Mouse (Mus musculus) MEL (cell line): ENCODE data around the gene Ctnnbip1. TPM values are rescaled to one million over a fixed set of nuclear protein-coding genes. Genes with fewer than 3 reads are reported as not detected.

Source experiments
- DNase-seq: peaks from one replicate; pipeline ENCODE4 v3.0.0; 2011; ENCODE audit warnings: low read depth, low spot score
- H3K27ac ChIP-seq: 2 replicates; pipeline ENCODE4 v1.5.1; 2012; ENCODE audit warnings: low read depth, mild to moderate bottlenecking, control low read depth, low read length, moderate library complexity; ENCODE audit not compliant: control insufficient read depth
- H3K27me3 ChIP-seq, 2 experiments: fragments of 150-350 bp in 1 of 2; sonication (generic) in 1 of 2; 2 replicates each; pipeline ENCODE4 v1.6.1; 2012; ENCODE audit warnings: low read length in 2 of 2, mild to moderate bottlenecking in 2 of 2, improper control_type of control experiment in 1 of 2, moderate library complexity in 1 of 2; ENCODE audit not compliant: insufficient read depth in 2 of 2, control insufficient read depth in 1 of 2
- H3K36me3 ChIP-seq, 2 experiments: 2 replicates each; pipeline ENCODE4 v1.6.1; 2012 to 2014; ENCODE audit warnings: low read length in 2 of 2, improper control_type of control experiment in 1 of 2, inconsistent platforms in 1 of 2, mild to moderate bottlenecking in 1 of 2; ENCODE audit not compliant: insufficient read depth in 2 of 2, control insufficient read depth in 1 of 2
- H3K4me1 ChIP-seq, 2 experiments: fragments of 150-350 bp in 1 of 2; sonication (generic) in 1 of 2; 2 replicates each; pipeline ENCODE4 v1.6.1; 2012; ENCODE audit warnings: low read length in 2 of 2, improper control_type of control experiment in 1 of 2, mild to moderate bottlenecking in 1 of 2; ENCODE audit not compliant: insufficient read depth in 2 of 2, control insufficient read depth in 1 of 2
- H3K4me3 ChIP-seq, 2 experiments: fragments of 150-350 bp in 1 of 2; sonication (generic) in 1 of 2; 2 replicates each; pipeline ENCODE4 v1.5.1; 2012; ENCODE audit warnings: low read depth in 2 of 2, low read length in 2 of 2, mild to moderate bottlenecking in 2 of 2, moderate library complexity in 2 of 2, control low read depth in 1 of 2, improper control_type of control experiment in 1 of 2; ENCODE audit not compliant: control insufficient read depth in 1 of 2, insufficient read depth in 1 of 2
- H3K79me2 ChIP-seq: 2 replicates; pipeline ENCODE4 v1.6.1; 2012; ENCODE audit warnings: mild to moderate bottlenecking, low read length, moderate library complexity; ENCODE audit not compliant: control insufficient read depth, poor library complexity, insufficient read depth
- H3K9ac ChIP-seq: 2 replicates; pipeline ENCODE4 v1.6.1; 2012; ENCODE audit warnings: low read depth, mild to moderate bottlenecking, control low read depth, low read length, moderate library complexity; ENCODE audit not compliant: control insufficient read depth, poor library complexity, severe bottlenecking
- H3K9me3 ChIP-seq: fragments of 150-350 bp; sonication (generic); replicated peaks from 2 replicates; pipeline ENCODE4 v1.6.1; 2012; ENCODE audit warnings: mild to moderate bottlenecking, low read length, improper control_type of control experiment, moderate library complexity; ENCODE audit not compliant: insufficient read depth
- CHD1 ChIP-seq: IDR thresholded peaks from 2 replicates; pipeline ENCODE4 v1.6.1; 2012; ENCODE audit warnings: low read depth, mild to moderate bottlenecking, inconsistent platforms, low read length, improper control_type of control experiment
- CTCF ChIP-seq, 3 experiments: IDR thresholded peaks in 2 of 3; conservative IDR thresholded peaks in 1 of 3; 2 replicates each; pipeline ENCODE4 v1.5.1; 2011 to 2012; ENCODE audit warnings: low read length in 3 of 3, low read depth in 2 of 3, mild to moderate bottlenecking in 2 of 3, improper control_type of control experiment in 1 of 3, inconsistent platforms in 1 of 3, mixed read lengths in 1 of 3, moderate library complexity in 1 of 3; ENCODE audit not compliant: control insufficient read depth in 1 of 3, insufficient read depth in 1 of 3, poor library complexity in 1 of 3, severe bottlenecking in 1 of 3
- E2F4 ChIP-seq: IDR thresholded peaks from 2 replicates; pipeline ENCODE4 v1.6.1; 2011; ENCODE audit warnings: low read depth, low read length, improper control_type of control experiment, borderline replicate concordance
- ELF1 ChIP-seq: IDR thresholded peaks from 2 replicates; pipeline ENCODE4 v1.6.1; 2014; ENCODE audit warnings: low read depth, mild to moderate bottlenecking, inconsistent platforms, low read length, improper control_type of control experiment, moderate library complexity
- ETS1 ChIP-seq: IDR thresholded peaks from 2 replicates; pipeline ENCODE4 v1.6.1; 2012; ENCODE audit warnings: low read depth, mild to moderate bottlenecking, inconsistent platforms, low read length, improper control_type of control experiment, moderate library complexity
- JUND ChIP-seq: IDR thresholded peaks from 2 replicates; pipeline ENCODE4 v1.6.1; 2011; ENCODE audit warnings: low read depth, mild to moderate bottlenecking, improper control_type of control experiment, low read length
- KAT2A ChIP-seq: conservative IDR thresholded peaks from 2 replicates; pipeline ENCODE4 v1.6.1; 2012; ENCODE audit warnings: low read depth, low read length, improper control_type of control experiment, inconsistent platforms
- MAX ChIP-seq: IDR thresholded peaks from 2 replicates; pipeline ENCODE4 v1.6.1; 2011; ENCODE audit warnings: low read length, improper control_type of control experiment
- MXI1 ChIP-seq: IDR thresholded peaks from 2 replicates; pipeline ENCODE4 v1.6.1; 2011; ENCODE audit warnings: mild to moderate bottlenecking, low read depth, low read length, improper control_type of control experiment
- POLR2A ChIP-seq, 2 experiments: IDR thresholded peaks; 2 replicates each; pipeline ENCODE4 v1.6.1; 2011 to 2012; ENCODE audit warnings: low read length in 2 of 2, mild to moderate bottlenecking in 2 of 2, control low read depth in 1 of 2, improper control_type of control experiment in 1 of 2, low read depth in 1 of 2, moderate library complexity in 1 of 2; ENCODE audit not compliant: control insufficient read depth in 1 of 2, insufficient read depth in 1 of 2, poor library complexity in 1 of 2
- POLR2AphosphoS2 ChIP-seq: IDR thresholded peaks from 2 replicates; pipeline ENCODE4 v1.6.1; 2011; ENCODE audit warnings: low read length, improper control_type of control experiment
- RAD21 ChIP-seq: IDR thresholded peaks from 2 replicates; pipeline ENCODE4 v1.6.1; 2011; ENCODE audit warnings: mild to moderate bottlenecking, low read depth, low read length, improper control_type of control experiment
- RCOR1 ChIP-seq: IDR thresholded peaks from 2 replicates; pipeline ENCODE4 v1.6.1; 2012; ENCODE audit warnings: low read depth, mild to moderate bottlenecking, inconsistent platforms, low read length, improper control_type of control experiment
- SMC3 ChIP-seq: IDR thresholded peaks from 2 replicates; pipeline ENCODE4 v1.6.1; 2011; ENCODE audit warnings: low read depth, low read length, improper control_type of control experiment
- TBP ChIP-seq: IDR thresholded peaks from 2 replicates; pipeline ENCODE4 v1.8.0; 2011; ENCODE audit warnings: low read depth, low read length, improper control_type of control experiment
- UBTF ChIP-seq: IDR thresholded peaks from 2 replicates; pipeline ENCODE4 v1.6.1; 2012; ENCODE audit warnings: low read depth, mild to moderate bottlenecking, inconsistent platforms, low read length, improper control_type of control experiment, moderate library complexity, borderline replicate concordance; ENCODE audit not compliant: insufficient read depth
- USF1 ChIP-seq: IDR thresholded peaks from 2 replicates; pipeline ENCODE4 v1.6.1; 2014; ENCODE audit warnings: low read depth, mild to moderate bottlenecking, inconsistent platforms, low read length, improper control_type of control experiment, moderate library complexity
- USF2 ChIP-seq, 2 experiments: IDR thresholded peaks; 2 replicates each; pipeline ENCODE4 v1.6.1; 2011 to 2012; ENCODE audit warnings: improper control_type of control experiment in 2 of 2, low read length in 2 of 2, borderline replicate concordance in 1 of 2, inconsistent platforms in 1 of 2, low read depth in 1 of 2, mild to moderate bottlenecking in 1 of 2; ENCODE audit not compliant: insufficient read depth in 1 of 2
- ZC3H11A ChIP-seq: IDR thresholded peaks from 2 replicates; pipeline ENCODE4 v1.6.1; 2012; ENCODE audit warnings: low read depth, mild to moderate bottlenecking, inconsistent platforms, low read length, improper control_type of control experiment
- ZKSCAN1 ChIP-seq: IDR thresholded peaks from 2 replicates; pipeline ENCODE4 v1.6.1; 2012; ENCODE audit warnings: low read depth, mild to moderate bottlenecking, inconsistent platforms, low read length, improper control_type of control experiment, moderate library complexity
- polyA plus RNA-seq, 2 experiments: library from polyadenylated mRNA; stranded (reverse) in 1 of 2; unstranded in 1 of 2; fragments of >175 nt in 1 of 2; fragments of >200 nt in 1 of 2; gene quantifications; 2 replicates each; pipeline versions ENCODE4 v1.2.1 to v1.2.4; 2012; ENCODE audit warnings: low replicate concordance in 2 of 2, low read depth in 1 of 2; ENCODE audit not compliant: insufficient read length in 2 of 2, insufficient read depth in 1 of 2, missing spikeins in 1 of 2
- total RNA-seq: library from RNA; depleted of rRNA; stranded (reverse); fragments of 300-350 nt; gene quantifications from 2 replicates; pipeline ENCODE4 v1.2.3, GENCODE M21; 2012

The Ctnnbip1 gene
- total and polyA plus RNA-seq, 3 experiments = 12.7 to 20.2 TPM; not detected in 1

GRCm38 (mm10) chr4:149590200-149590599 is 72.2 kb downstream of the Ctnnbip1 start:
- H3K4me3 ChIP-seq = no peak overlapping the region
- H3K9ac ChIP-seq = no peak overlapping the region
- no peak overlapping the region for H3K27ac ChIP-seq
- no peaks in the 10 kb centered on the region for H3K79me2 ChIP-seq
- DNase-seq = no peak
- H3K36me3 ChIP-seq = no peaks in the 10 kb centered on the region
- no peaks in the 10 kb centered on the region for H3K9me3 ChIP-seq
- H3K4me1 ChIP-seq = no peaks in the 10 kb centered on the region
- TF ChIP-seq MXI1 = no peak
- no peak for TF ChIP-seq POLR2AphosphoS2
- TF ChIP-seq MAX = no peak
- TF ChIP-seq SMC3 = 0 out of 2 replicates have a peak, but pooled peaks have one; percentile 21
- no peak for TF ChIP-seq KAT2A
- TF ChIP-seq ELF1 = no peak
- peak in 2 of 3 experiments; percentile 15 to 33; a peak in 4 of 6 replicates for TF ChIP-seq CTCF (IDR thresholded peaks at IDR 0.05 in 2 of 3, conservative IDR thresholded peaks at IDR 0.05 in 1 of 3; ENCODE audit: control insufficient read depth in 1 of 3, insufficient read depth in 1 of 3, low read depth in 2 of 3, low read length in 3 of 3, poor library complexity in 1 of 3, severe bottlenecking in 1 of 3)
- TF ChIP-seq ZKSCAN1 = no peak
- TF ChIP-seq, all 39 proteins: peak for 2
- peaks cover 0 to 5% of the 10 kb centered on the region in 2 experiments; a peak in 1 of 4 replicates for H3K27me3 ChIP-seq

GRCm38 (mm10) chr4:149591486-149591885 is 73.5 kb downstream of the Ctnnbip1 start:
- peak; percentile 29 for DNase-seq
- Histone ChIP-seq H3K36me3 (no peaks in the 10 kb centered on the region), H3K9ac (no peak overlapping the region), H3K27ac (no peak overlapping the region), H3K79me2 (no peaks in the 10 kb centered on the region), H3K4me1 (no peaks in the 10 kb centered on the region), H3K27me3 (peaks cover 5 to 10% of the 10 kb centered on the region in 2 experiments; a peak in 3 of 4 replicates), H3K4me3 (no peak overlapping the region), H3K9me3 (no peaks in the 10 kb centered on the region)
- peak; percentile 8; the same call in 1 of the 2 replicates for TF ChIP-seq ZC3H11A
- TF ChIP-seq ETS1 = no peak
- no peak for TF ChIP-seq ZKSCAN1
- no peak for TF ChIP-seq RCOR1
- peak; percentile 39 for TF ChIP-seq RAD21
- TF ChIP-seq JUND = no peak
- TF ChIP-seq E2F4 = no peak
- no peak for TF ChIP-seq POLR2A (IDR thresholded peaks at IDR 0.05; ENCODE audit: control insufficient read depth in 1 of 2, insufficient read depth in 1 of 2, low read depth in 1 of 2, low read length in 2 of 2, poor library complexity in 1 of 2)
- no peak for TF ChIP-seq USF2 (IDR thresholded peaks at IDR 0.05; ENCODE audit: borderline replicate concordance in 1 of 2, insufficient read depth in 1 of 2, low read depth in 1 of 2, low read length in 2 of 2)
- peak; percentile 28 to 50 (median 43); a peak in 3 of 6 replicates for TF ChIP-seq CTCF (IDR thresholded peaks at IDR 0.05 in 2 of 3, conservative IDR thresholded peaks at IDR 0.05 in 1 of 3; ENCODE audit: control insufficient read depth in 1 of 3, insufficient read depth in 1 of 3, low read depth in 2 of 3, low read length in 3 of 3, poor library complexity in 1 of 3, severe bottlenecking in 1 of 3)
- TF ChIP-seq USF1 = no peak
- TF ChIP-seq CHD1 = no peak
- peak; percentile 36 for TF ChIP-seq SMC3
- no peak for TF ChIP-seq TBP
- no peak for TF ChIP-seq UBTF
